Mouse (Mus musculus): Measurements from ENCODE around the gene Cd5. TPM values are rescaled to one million over a fixed set of nuclear protein-coding genes. Genes with fewer than 3 reads are reported as not detected.

The Cd5 gene
- polyA plus RNA-seq, 1 experiment from 2014 or later: 3.3 TPM

DNA sequence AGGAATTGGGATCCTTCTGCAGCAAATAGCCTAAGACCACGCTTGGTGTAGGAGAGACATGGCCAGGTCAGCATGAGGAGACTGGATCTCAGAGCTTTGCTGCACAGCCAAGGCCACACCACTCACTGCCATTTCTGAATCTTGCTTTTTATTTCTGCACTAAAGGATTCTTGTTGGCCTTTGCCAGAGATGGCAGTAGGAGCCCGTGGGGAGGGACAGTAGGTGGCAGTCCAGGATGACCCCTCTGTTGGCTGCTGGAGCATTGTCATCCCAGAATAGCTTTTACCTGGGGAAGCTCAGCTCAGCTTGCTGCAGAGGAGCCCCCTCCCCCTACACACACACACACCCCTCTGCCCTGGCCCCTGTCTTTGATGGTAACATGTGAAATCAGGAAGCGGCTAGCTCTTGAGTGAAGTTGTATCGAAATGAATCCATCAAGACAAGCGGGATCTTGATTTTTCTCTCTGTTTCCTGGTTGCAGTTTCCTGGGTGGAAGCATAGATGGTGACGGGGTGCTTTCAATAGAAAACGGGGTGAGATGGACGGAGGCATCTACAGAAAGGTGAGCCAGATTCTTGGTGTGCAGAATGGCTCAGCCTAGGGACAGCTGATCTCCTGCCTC is 23.1 kb upstream of the Cd5 start:
- Histone ChIP-seq H3K9me3 (replicated peaks; ENCODE audit: control insufficient read depth, low read length) (no peaks in the 10 kb centered on the region), H3K36me3 (ENCODE audit: control insufficient read depth, insufficient read depth, low read length) (no peaks in the 10 kb centered on the region), H3K4me1 (ENCODE audit: control insufficient read depth, insufficient read depth, low read length) (peaks cover 18% of the 10 kb centered on the region), H3K4me3 (replicated peaks; ENCODE audit: low read length) (no peak overlapping the region), H3K9ac (ENCODE audit: low read length) (no peak overlapping the region), H3K4me2 (ENCODE audit: low read depth, low read length) (no peak overlapping the region), H3K27ac (ENCODE audit: low read length) (no peak overlapping the region; the same call in 1 of the 2 replicates), H3K27me3 (ENCODE audit: control insufficient read depth, insufficient read depth, low read length) (no peaks in the 10 kb centered on the region)
- ATAC-seq (ENCODE audit: insufficient read depth, low FRiP score): no peak
- WGBS: 75% methylated on average over 8 of the region's 8 CpGs

- Histone ChIP-seq H3K36me3 (ENCODE audit: control insufficient read depth, insufficient read depth, low read length) (no peaks in the 10 kb centered on the region), H3K9ac (ENCODE audit: low read length) (no peak overlapping the region), H3K27me3 (ENCODE audit: control insufficient read depth, insufficient read depth, low read length) (no peaks in the 10 kb centered on the region), H3K9me3 (replicated peaks; ENCODE audit: control insufficient read depth, low read length) (no peaks in the 10 kb centered on the region), H3K4me1 (ENCODE audit: control insufficient read depth, insufficient read depth, low read length) (peaks cover 18% of the 10 kb centered on the region), H3K4me3 (replicated peaks; ENCODE audit: low read length) (no peak overlapping the region), H3K27ac (ENCODE audit: low read length) (peak overlapping the region; percentile 37; the same call in 1 of the 2 replicates), H3K4me2 (ENCODE audit: low read depth, low read length) (no peak overlapping the region)
- peak; percentile 47; the same call in 1 of the 2 replicates for ATAC-seq (ENCODE audit: insufficient read depth, low FRiP score)
- WGBS: 75% methylated on average over 9 of the region's 9 CpGs
These were observed 21.4 kb upstream of the Cd5 start for GRCm38 (mm10) chr19:10759983-10760831.

- Histone ChIP-seq H3K4me1 (ENCODE audit: control insufficient read depth, insufficient read depth, low read length) (peaks cover 18% of the 10 kb centered on the region), H3K27ac (ENCODE audit: low read length) (no peak overlapping the region), H3K36me3 (ENCODE audit: control insufficient read depth, insufficient read depth, low read length) (no peaks in the 10 kb centered on the region), H3K4me3 (replicated peaks; ENCODE audit: low read length) (no peak overlapping the region), H3K4me2 (ENCODE audit: low read depth, low read length) (no peak overlapping the region), H3K27me3 (ENCODE audit: control insufficient read depth, insufficient read depth, low read length) (no peaks in the 10 kb centered on the region), H3K9me3 (replicated peaks; ENCODE audit: control insufficient read depth, low read length) (no peaks in the 10 kb centered on the region), H3K9ac (ENCODE audit: low read length) (no peak overlapping the region)
- ATAC-seq (ENCODE audit: insufficient read depth, low FRiP score): no peak
These were observed 20.7 kb upstream of the Cd5 start for GRCm38 (mm10) chr19:10759525-10759924.

GRCm38 (mm10) chr19:10758708-10759107 is 19.9 kb upstream of the Cd5 start:
- Histone ChIP-seq H3K27me3 (ENCODE audit: control insufficient read depth, insufficient read depth, low read length) (no peaks in the 10 kb centered on the region), H3K9ac (ENCODE audit: low read length) (no peak overlapping the region), H3K9me3 (replicated peaks; ENCODE audit: control insufficient read depth, low read length) (no peaks in the 10 kb centered on the region), H3K4me2 (ENCODE audit: low read depth, low read length) (no peak overlapping the region), H3K36me3 (ENCODE audit: control insufficient read depth, insufficient read depth, low read length) (no peaks in the 10 kb centered on the region), H3K4me3 (replicated peaks; ENCODE audit: low read length) (no peak overlapping the region), H3K4me1 (ENCODE audit: control insufficient read depth, insufficient read depth, low read length) (peaks cover 18% of the 10 kb centered on the region), H3K27ac (ENCODE audit: low read length) (peak overlapping the region; percentile 66)
- ATAC-seq (ENCODE audit: insufficient read depth, low FRiP score): peak; percentile 9; the same call in 1 of the 2 replicates
- 24% methylated on average over 6 of the region's 6 CpGs for WGBS

DNA sequence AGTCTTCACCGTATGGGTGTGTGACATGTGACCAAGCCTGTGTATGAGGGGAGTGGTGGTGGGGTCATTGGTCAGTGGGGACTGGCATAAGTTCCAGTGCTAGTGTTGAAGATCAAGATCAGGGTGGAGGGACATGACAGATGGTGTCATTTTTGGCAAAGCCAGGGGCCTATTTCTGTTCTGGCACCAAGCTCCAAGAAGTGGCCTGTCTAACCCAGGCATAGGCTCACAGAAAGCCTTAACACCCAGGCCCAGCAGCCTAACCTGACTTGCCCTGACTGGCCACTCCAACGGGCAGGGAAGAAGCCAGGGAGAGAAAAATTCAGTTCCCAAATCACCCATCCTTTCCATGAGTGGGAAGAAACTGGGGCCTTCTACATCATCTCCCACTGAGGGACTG is 18.7 kb upstream of the Cd5 start:
- Histone ChIP-seq H3K36me3 (ENCODE audit: control insufficient read depth, insufficient read depth, low read length) (no peaks in the 10 kb centered on the region), H3K4me3 (replicated peaks; ENCODE audit: low read length) (no peak overlapping the region), H3K9me3 (replicated peaks; ENCODE audit: control insufficient read depth, low read length) (no peaks in the 10 kb centered on the region), H3K4me2 (ENCODE audit: low read depth, low read length) (no peak overlapping the region), H3K4me1 (ENCODE audit: control insufficient read depth, insufficient read depth, low read length) (peaks cover 18% of the 10 kb centered on the region), H3K9ac (ENCODE audit: low read length) (no peak overlapping the region), H3K27me3 (ENCODE audit: control insufficient read depth, insufficient read depth, low read length) (no peaks in the 10 kb centered on the region), H3K27ac (ENCODE audit: low read length) (no peak overlapping the region)
- ATAC-seq (ENCODE audit: insufficient read depth, low FRiP score): 0 out of 2 replicates have a peak, but pooled peaks have one; percentile 19
- WGBS: 91% methylated on average over 2 of the region's 2 CpGs

DNA sequence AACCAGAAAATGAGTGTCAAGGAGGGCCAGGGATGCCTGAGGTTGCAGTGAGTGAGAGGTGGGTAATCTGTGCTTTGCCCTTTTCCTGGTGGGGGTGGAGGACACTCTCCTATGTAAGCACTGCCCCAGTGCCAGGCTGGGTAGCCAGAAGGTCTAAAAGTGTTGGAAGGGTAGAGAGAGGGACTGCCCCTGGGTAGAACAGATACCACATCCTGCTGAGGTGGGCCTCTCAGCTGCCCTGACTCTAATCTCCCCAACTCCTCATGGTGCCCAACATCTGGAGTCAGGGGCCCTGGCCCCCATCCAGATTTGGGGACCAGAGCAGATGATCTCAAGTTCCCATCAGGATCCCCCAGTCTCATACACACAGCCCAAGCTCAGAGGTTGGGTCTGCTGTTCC is 18.3 kb upstream of the Cd5 start:
- no peaks in the 10 kb centered on the region for H3K27me3 ChIP-seq (ENCODE audit: control insufficient read depth, insufficient read depth, low read length)
- no peak overlapping the region for H3K4me2 ChIP-seq (ENCODE audit: low read depth, low read length)
- H3K9me3 ChIP-seq (replicated peaks; ENCODE audit: control insufficient read depth, low read length): no peaks in the 10 kb centered on the region
- peaks cover 18% of the 10 kb centered on the region for H3K4me1 ChIP-seq (ENCODE audit: control insufficient read depth, insufficient read depth, low read length)
- no peaks in the 10 kb centered on the region for H3K36me3 ChIP-seq (ENCODE audit: control insufficient read depth, insufficient read depth, low read length)
- H3K9ac ChIP-seq (ENCODE audit: low read length): no peak overlapping the region
- no peak overlapping the region for H3K4me3 ChIP-seq (replicated peaks; ENCODE audit: low read length)
- H3K27ac ChIP-seq (ENCODE audit: low read length): no peak overlapping the region
- 0 out of 2 replicates have a peak, but pooled peaks have one; percentile 11 for ATAC-seq (ENCODE audit: insufficient read depth, low FRiP score)

GRCm38 (mm10) chr19:10752646-10753045 is 13.8 kb upstream of the Cd5 start:
- Histone ChIP-seq H3K4me1 (ENCODE audit: control insufficient read depth, insufficient read depth, low read length) (no peaks in the 10 kb centered on the region), H3K27me3 (ENCODE audit: control insufficient read depth, insufficient read depth, low read length) (no peaks in the 10 kb centered on the region), H3K27ac (ENCODE audit: low read length) (no peak overlapping the region), H3K36me3 (ENCODE audit: control insufficient read depth, insufficient read depth, low read length) (no peaks in the 10 kb centered on the region), H3K9me3 (replicated peaks; ENCODE audit: control insufficient read depth, low read length) (no peaks in the 10 kb centered on the region), H3K4me3 (replicated peaks; ENCODE audit: low read length) (no peak overlapping the region), H3K4me2 (ENCODE audit: low read depth, low read length) (no peak overlapping the region), H3K9ac (ENCODE audit: low read length) (no peak overlapping the region)
- 90% methylated on average over 5 of the region's 5 CpGs for WGBS
- no peak for ATAC-seq (ENCODE audit: insufficient read depth, low FRiP score)

GRCm38 (mm10) chr19:10752106-10752505 is 13.3 kb upstream of the Cd5 start:
- H3K4me1 ChIP-seq (ENCODE audit: control insufficient read depth, insufficient read depth, low read length): no peaks in the 10 kb centered on the region
- WGBS: 89% methylated on average over 6 of the region's 6 CpGs
- no peak for ATAC-seq (ENCODE audit: insufficient read depth, low FRiP score)
- H3K27me3 ChIP-seq (ENCODE audit: control insufficient read depth, insufficient read depth, low read length): no peaks in the 10 kb centered on the region
- H3K4me2 ChIP-seq (ENCODE audit: low read depth, low read length): no peak overlapping the region
- H3K9ac ChIP-seq (ENCODE audit: low read length): no peak overlapping the region
- H3K4me3 ChIP-seq (replicated peaks; ENCODE audit: low read length): no peak overlapping the region
- no peak overlapping the region for H3K27ac ChIP-seq (ENCODE audit: low read length)
- H3K9me3 ChIP-seq (replicated peaks; ENCODE audit: control insufficient read depth, low read length): no peaks in the 10 kb centered on the region
- no peaks in the 10 kb centered on the region for H3K36me3 ChIP-seq (ENCODE audit: control insufficient read depth, insufficient read depth, low read length)

GRCm38 (mm10) chr19:10751607-10752006 is 12.8 kb upstream of the Cd5 start:
- no peaks in the 10 kb centered on the region for H3K4me1 ChIP-seq (ENCODE audit: control insufficient read depth, insufficient read depth, low read length)
- no peaks in the 10 kb centered on the region for H3K36me3 ChIP-seq (ENCODE audit: control insufficient read depth, insufficient read depth, low read length)
- H3K9ac ChIP-seq (ENCODE audit: low read length): no peak overlapping the region
- H3K4me2 ChIP-seq (ENCODE audit: low read depth, low read length): no peak overlapping the region
- no peak overlapping the region for H3K27ac ChIP-seq (ENCODE audit: low read length)
- H3K4me3 ChIP-seq (replicated peaks; ENCODE audit: low read length): no peak overlapping the region
- 83% methylated on average over 1 of the region's 1 CpGs for WGBS
- ATAC-seq (ENCODE audit: insufficient read depth, low FRiP score): no peak
- H3K27me3 ChIP-seq (ENCODE audit: control insufficient read depth, insufficient read depth, low read length): no peaks in the 10 kb centered on the region
- H3K9me3 ChIP-seq (replicated peaks; ENCODE audit: control insufficient read depth, low read length): no peaks in the 10 kb centered on the region

Data from stomach, embryonic 16.5 days (tissue).